Mouse (Mus musculus): ENCODE data around the gene Babam2.

DNA sequence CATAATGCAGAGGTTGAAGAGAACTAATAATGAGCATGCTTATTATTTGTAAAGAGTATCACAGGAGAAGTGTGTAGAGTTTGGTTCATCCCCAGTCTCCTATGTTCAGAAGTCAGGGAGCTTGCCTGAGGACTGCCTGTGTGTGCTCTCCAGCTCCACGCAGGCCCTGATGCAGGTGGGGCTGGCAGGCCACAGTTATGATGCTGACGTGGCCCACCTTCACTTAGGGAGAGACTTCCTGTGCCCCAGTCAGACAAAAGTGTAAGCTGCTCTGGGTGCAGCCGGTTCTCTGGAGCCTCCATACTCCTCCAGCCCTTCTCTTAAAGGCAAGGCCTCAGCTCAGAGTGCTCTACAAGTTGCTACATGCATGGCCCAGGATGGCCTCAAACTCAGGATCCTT lies 123.3 kb downstream of the Babam2 start:
- TF ChIP-seq GATA1 (IDR thresholded peaks at IDR 0.05; ENCODE audit: low read length) (no peak), TAL1 (IDR thresholded peaks at IDR 0.05; ENCODE audit: low read length) (no peak)

All from erythroblast, embryonic 14.5 days (primary cell).